Mouse (Mus musculus) adrenal gland, postnatal 36 days (tissue): Measurements from ENCODE around the gene Ifnar2. TPM values are rescaled to one million over a fixed set of nuclear protein-coding genes. Genes with fewer than 3 reads are reported as not detected.

ENCODE experiments used
- DNase-seq, 2 experiments: peaks; one replicate each; pipeline ENCODE4 v3.0.0; 2021; ENCODE audit warnings: mixed read lengths in 1 of 2
- total RNA-seq, 2 experiments: library from RNA; stranded (reverse); gene quantifications; 2 replicates each; pipeline ENCODE4 v1.2.3; 2021

The Ifnar2 gene
- total RNA-seq, 2 experiments from 2014 or later: 101 to 120 TPM

DNA sequence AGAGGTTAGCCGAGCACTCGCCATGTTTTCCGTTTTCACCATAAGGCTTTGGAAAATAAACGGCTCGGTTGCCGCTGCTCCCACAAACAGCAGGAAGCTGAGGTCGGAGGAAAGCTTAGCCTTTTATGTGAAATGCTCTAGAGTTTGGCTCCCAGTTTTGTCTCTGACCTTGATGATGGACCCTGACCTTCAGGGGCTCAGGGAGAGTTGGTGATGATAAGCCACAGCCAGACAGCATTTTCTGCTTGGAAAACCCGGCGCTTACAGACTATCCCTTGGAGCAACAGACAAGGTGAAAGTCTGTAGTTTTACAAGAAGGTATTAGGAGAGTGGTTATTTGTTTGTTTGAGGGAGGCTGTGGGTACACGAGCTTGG is 15.1 kb upstream of the Ifnar2 start:
- peak; percentile 75 to 80 for DNase-seq

DNA sequence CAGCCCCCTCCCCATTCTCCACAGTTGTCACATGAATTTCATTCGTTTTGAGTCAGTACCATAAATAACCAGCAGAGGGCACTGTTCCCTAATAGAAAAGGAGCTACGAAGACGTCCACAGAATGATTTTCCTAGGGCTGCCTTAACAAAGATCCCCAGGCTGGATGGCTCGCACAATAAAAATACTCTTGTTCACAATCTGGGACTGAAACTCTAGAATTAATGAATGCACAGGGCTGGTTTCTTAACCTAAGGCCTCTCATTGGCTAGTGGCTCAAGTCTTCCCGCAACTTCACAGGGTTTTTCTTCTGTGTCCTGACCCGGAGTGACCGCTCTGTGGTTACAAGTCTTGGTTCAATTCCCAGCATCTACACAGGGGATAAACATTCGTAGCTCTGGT is 14.0 kb upstream of the Ifnar2 start:
- peak in 1 of 2 experiments; percentile 65 for DNase-seq

- DNase-seq: no peak
Observed at GRCm38 (mm10) chr16:91359531-91359930, 13.1 kb upstream of the Ifnar2 start.

DNA sequence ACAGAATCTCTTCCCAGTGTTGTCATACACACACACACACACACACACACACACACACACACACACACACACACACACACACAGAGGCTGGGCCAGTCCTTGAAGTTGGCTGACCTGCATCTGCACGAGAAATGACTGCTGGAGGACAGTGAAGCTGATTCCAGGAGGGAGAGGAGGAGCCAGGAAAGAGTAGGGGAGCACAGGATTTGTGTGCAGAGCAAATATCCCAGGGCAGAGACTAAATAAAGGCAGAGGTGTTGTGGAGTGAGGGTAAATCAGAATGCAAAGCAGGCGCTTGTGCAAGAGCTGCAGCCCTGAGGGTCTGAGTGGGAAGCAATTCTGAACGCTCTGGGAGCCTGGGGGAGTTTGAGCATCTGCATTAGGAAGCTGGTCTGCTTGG is 12.4 kb upstream of the Ifnar2 start:
- no peak for DNase-seq

DNA sequence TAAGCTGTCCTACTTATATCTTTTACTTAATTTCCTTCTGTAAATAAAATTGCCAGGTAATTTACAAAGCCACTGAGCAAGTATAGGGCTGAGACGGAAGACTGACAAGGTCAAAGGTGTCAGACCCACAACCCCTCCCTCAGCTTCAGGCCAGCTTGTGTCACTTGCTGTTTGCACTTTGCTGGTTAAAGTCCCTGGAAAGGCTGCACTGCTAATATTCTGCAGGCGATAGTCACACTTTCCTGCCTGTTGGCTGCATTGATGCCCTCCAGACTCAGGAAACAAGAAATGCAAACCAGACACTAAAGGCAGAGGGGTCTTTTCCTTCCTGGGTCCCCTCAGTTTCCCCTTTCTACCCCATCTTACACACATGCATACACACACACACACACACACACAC is 10.6 kb upstream of the Ifnar2 start:
- DNase-seq: no peak

GRCm38 (mm10) chr16:91362616-91363272 is 9.8 kb upstream of the Ifnar2 start:
- DNase-seq: peak; percentile 70 to 85

DNA sequence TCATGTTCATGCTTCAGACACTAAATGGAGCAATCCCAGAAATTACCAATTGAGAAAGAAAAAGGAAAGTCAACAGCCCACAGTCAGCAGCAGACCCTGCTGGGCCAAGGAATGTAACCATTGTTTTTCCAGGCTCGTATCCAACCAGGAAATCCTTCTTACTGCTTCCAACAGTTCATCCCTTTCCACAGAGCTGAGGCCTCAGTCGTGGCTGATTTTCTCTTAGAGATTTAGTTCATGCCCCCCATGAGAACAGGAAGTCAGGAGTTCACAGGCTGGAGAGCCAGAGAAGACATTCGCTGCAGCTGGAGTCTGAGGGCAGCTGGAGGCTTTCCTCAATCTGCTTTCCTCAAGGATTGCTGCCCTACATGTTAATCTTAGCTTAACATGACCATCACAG is 9.1 kb upstream of the Ifnar2 start:
- no peak for DNase-seq

DNA sequence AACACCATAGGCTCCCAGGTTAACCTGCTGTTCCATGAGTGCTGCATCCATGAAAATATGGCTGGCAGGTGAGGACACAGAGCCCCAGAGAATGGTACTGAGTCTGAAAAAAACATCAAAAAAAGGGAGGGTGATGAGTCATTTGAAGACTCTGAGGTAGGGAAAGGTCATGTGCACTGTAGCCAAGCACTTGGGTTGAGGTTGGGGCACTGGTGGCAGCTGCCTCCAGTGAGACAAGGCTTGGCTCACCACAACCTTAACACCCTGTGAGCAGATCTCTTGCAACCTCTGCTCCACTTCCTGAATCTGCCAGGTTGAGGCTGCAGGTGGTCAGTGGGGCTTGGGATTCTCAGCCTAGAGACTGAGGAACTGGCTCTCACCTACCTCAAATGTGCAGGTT is 6.0 kb upstream of the Ifnar2 start:
- no peak for DNase-seq

- DNase-seq: no peak
Observed at GRCm38 (mm10) chr16:91367066-91367465, 5.5 kb upstream of the Ifnar2 start.

- no peak for DNase-seq
Observed at GRCm38 (mm10) chr16:91373473-91374252, 1.1 kb downstream of the Ifnar2 start.

DNA sequence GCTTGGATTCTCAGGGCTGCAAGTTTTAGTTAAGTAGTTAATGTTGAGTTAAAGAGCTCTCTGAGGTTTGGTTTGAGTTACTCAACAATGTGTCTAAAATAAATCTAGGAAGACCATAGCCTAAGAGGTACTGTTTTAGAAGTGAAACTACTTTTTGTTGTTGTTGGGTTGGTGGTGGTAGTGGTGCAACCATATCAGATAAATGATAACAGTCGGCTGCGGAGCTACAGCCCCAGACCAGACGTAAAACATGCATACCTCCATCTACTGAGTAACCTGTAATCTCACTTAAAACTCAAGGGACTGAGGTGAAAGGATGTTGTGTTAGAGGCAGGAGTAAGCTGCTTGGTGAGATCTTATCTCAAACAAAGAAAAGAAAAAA is 1.7 kb downstream of the Ifnar2 start:
- DNase-seq: no peak

GRCm38 (mm10) chr16:91376701-91377100 is 4.1 kb downstream of the Ifnar2 start:
- no peak for DNase-seq

DNA sequence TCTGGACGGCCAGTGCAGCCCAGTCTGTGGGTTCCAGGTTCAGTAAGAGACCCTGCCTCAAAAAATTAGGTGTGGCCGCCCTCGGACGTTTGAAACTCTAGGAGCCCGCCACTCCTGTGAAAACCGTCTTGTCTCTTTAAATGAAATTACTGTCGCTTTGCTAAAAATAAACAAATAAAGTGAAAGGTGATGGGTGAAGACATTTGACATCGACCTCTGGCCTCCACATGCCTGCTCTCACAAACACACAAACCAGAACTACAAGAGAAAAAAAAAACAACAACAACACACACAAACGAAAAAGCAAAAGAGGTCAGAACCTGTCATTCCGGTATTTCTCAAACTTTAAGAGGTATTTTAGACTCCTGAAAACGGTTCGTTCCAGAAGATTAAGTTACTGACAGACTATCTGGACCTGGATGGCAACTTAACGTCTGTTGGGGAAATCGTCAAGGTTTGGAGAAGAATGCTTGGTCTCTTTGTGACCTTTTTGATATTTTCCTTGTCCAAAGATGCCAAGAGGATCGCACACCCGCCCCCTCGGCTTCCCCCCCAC is 5.9 kb downstream of the Ifnar2 start:
- no peak for DNase-seq

DNA sequence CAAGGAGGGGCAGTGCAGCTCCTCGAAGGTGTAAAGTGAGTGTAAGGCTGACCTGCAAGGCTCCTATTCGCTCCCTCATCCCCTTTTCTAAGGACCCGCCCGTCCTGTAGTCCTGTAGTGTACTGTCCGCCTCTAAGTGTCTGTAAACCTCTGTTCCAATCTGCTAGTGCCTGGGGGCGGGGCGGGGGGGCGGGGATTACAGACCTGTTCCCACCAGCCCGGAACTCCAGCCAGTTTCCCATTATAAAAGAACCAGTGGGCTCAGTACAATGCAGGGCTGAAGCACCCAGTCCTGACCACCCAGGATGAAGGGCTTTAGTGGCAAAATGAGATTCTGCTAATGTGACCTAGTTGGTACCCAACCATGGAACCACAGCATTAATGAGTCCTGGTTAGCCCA is 6.4 kb downstream of the Ifnar2 start:
- DNase-seq: no peak

- DNase-seq: no peak
Observed at GRCm38 (mm10) chr16:91379412-91379811, 6.8 kb downstream of the Ifnar2 start.

DNA sequence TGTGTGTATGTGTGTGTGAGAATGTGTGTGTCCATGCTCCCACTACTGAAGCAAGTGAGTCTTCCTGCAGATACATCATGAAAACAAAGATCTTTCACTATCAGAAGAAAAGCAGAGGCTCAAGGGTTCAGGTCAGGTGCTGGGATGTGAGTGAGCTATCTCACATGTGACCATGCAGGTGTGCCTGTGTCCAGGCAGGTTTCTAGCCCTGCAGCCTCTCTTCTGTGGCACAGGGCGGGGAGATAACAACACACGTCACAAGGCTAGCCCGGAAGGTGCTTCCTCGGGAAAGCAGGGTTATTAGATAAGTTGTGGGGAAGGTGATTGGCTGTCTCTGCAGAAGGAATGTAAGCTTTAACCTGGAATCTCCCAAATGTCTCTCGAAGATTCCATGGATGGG is 7.6 kb downstream of the Ifnar2 start:
- no peak for DNase-seq

DNA sequence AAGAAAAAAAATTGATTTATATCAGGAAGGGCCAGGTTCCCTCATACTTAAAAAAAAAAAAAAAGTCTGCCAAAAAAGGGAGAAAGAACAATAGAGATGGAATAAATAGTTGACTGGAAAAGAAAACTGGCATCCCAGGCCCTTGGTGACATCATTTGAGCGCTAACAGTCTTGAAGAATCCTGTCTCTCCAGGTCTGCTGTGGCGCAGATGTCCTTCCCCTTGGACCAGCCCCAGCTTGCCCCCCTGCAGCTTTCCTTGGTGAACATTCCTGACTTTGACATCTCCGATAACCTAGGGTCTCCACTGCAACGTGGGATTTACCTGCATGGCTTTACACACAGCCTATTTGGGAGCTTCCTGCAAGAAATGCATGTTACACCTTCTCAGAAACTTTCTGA is 9.0 kb downstream of the Ifnar2 start:
- peak in 1 of 2 experiments; percentile 22 for DNase-seq

DNA sequence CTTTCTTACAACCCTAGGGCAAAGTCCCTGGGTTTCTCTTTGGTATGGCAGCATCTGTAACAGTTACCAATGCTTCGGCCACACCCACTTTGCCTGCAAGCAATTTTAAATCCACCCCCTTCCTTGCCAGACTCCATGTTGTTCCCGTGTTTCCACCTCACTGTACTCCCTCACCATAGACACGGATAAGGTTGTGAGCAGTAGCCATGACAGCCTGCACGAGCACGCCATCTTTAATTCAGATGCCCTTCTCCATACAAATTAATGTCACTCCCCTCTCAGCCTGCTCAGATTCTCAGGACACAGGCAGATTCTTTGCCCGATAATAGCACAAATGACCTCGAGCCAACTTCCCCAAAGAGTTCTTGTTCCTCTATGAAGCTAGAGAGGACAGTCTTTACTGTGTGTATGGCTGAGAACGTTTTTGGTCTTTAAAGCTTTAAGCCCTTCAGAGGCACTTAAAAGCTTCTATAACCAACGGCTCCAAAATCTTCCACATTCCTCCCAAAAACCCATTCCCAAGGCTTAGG is 9.7 kb downstream of the Ifnar2 start:
- no peak for DNase-seq

- no peak for DNase-seq
Observed at GRCm38 (mm10) chr16:91384221-91384620, 11.6 kb downstream of the Ifnar2 start.

DNA sequence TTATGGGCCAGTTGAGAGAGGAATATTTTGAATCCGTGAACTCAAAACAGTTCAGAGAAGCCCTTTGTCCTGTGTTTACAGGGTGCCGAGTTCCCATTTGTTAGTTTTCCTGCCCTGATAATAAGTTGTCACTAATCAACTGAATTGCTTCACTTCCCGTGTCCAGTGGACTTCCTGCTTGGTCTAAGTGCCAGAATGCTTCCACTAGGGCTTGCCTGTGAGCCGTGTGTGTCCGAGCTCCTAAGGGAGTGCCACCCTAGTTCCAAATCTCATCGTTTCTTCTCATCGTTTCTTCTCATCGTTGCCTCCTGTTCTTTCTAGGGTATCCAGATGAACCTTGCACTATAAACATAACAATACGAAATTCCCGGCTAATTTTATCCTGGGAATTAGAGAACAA is 13.0 kb downstream of the Ifnar2 start:
- DNase-seq: no peak

DNA sequence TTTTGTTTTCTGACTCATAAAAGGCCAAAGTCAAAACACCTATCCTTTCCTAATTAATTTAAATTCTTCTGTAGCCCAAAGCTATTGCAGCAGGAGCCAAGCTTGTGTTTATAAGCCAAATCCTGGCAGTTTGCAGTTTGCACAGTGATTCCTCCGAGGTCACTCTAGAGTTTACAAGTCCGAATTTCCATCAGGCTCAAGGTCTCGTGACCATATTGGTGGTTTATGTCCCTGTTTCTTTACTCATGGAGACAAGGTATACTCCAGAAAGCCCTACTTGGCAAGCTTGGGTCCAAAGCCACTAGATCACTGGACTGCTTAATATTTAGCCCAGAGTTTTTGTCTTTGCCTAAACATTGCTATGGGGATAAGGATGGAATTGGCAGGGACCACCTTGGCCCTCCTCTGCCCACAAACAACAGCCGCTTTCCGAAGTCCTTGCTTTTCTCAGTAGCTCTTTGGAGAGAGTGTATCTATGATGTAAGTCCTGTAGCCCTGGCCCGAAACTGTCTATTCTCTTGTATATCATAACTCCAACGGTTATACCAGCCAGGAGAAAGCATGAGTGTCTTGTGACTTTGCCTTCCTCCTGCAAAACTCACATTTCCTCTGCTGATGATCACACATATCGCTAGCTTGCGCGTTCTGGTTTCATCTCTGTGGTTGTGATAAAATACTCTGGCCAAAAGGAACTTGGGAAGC is 14.0 kb downstream of the Ifnar2 start:
- no peak for DNase-seq

GRCm38 (mm10) chr16:91387121-91387486 is 14.5 kb downstream of the Ifnar2 start:
- DNase-seq: no peak

- no peak for DNase-seq
Observed at GRCm38 (mm10) chr16:91390100-91390499, 17.5 kb downstream of the Ifnar2 start.
